Mouse (Mus musculus) embryonic fibroblast, embryonic 13.5 days (primary cell): Measurements from ENCODE around the gene Zbed6.

Source experiments
- CTCF ChIP-seq: IDR thresholded peaks from 2 replicates; pipeline ENCODE4 v1.5.1; 2011; ENCODE audit warnings: mild to moderate bottlenecking, control low read depth, low read length, moderate library complexity, borderline replicate concordance; ENCODE audit not compliant: insufficient read depth
- POLR2A ChIP-seq: IDR thresholded peaks from 2 replicates; pipeline ENCODE4 v1.6.1; 2011; ENCODE audit warnings: low read depth, mild to moderate bottlenecking, control low read depth, low read length, moderate library complexity

GRCm38 (mm10) chr1:133694876-133695275 lies 34.2 kb upstream of the Zbed6 start:
- no peak for TF ChIP-seq CTCF
- TF ChIP-seq POLR2A: no peak
